Mouse (Mus musculus) liver, postnatal 0 days (tissue): ENCODE measurements at regions not wholly inside any gene's neighbourhood (a gene's known extent, or its start where the extent isn't known, plus 50 kb on each side); places are given as distances from the start of the nearest gene placed in this dataset.

Experiments
- ATAC-seq: fragments of 200-750 bp; cut with Nextera tagmentation; 2 replicates; pipeline ENCODE4 v1.8.0; 2017; ENCODE audit warnings: mild to moderate bottlenecking, moderate library complexity
- DNase-seq: peaks from one replicate; pipeline ENCODE4 v3.0.0-alpha.2; 2016
- H3K27ac ChIP-seq: fragments of 300-500 bp; sonication (generic); 2 replicates; pipeline ENCODE4 v1.5.1; 2014; ENCODE audit warnings: antibody characterized with exemption, moderate library complexity, mild to moderate bottlenecking, low read depth
- H3K27me3 ChIP-seq: fragments of 300-500 bp; sonication (generic); 2 replicates; pipeline ENCODE4 v1.6.1; 2014; ENCODE audit warnings: low read length, control low read depth, mixed read lengths; ENCODE audit not compliant: insufficient read depth
- H3K36me3 ChIP-seq: fragments of 300-500 bp; sonication (generic); replicated peaks from 2 replicates; pipeline ENCODE4 v1.6.1; 2014; ENCODE audit warnings: mild to moderate bottlenecking, control low read depth, low read length, moderate library complexity, mixed read lengths; ENCODE audit not compliant: insufficient read depth
- H3K4me1 ChIP-seq: fragments of 300-500 bp; sonication (generic); 2 replicates; pipeline ENCODE4 v1.6.1; 2014; ENCODE audit warnings: antibody characterized with exemption, mild to moderate bottlenecking, control low read depth; ENCODE audit not compliant: insufficient read depth
- H3K4me2 ChIP-seq: fragments of 300-500 bp; sonication (generic); 2 replicates; pipeline ENCODE4 v1.6.1; 2014; ENCODE audit warnings: low read depth, mild to moderate bottlenecking, low read length, moderate library complexity, mixed read lengths
- H3K4me3 ChIP-seq: fragments of 300-500 bp; sonication (generic); 2 replicates; pipeline ENCODE4 v1.5.1; 2014; ENCODE audit warnings: low read depth, low read length
- H3K9ac ChIP-seq: fragments of 300-500 bp; sonication (generic); replicated peaks from 2 replicates; pipeline ENCODE4 v1.6.1; 2014; ENCODE audit warnings: mild to moderate bottlenecking, moderate library complexity
- H3K9me3 ChIP-seq: fragments of 300-500 bp; sonication (generic); 2 replicates; pipeline ENCODE4 v1.6.1; 2016; ENCODE audit warnings: mild to moderate bottlenecking, control low read depth, low read length, mixed read lengths
- CTCF ChIP-seq: sonication (generic); IDR thresholded peaks from 2 replicates; pipeline ENCODE4 v1.5.1; 2016; ENCODE audit warnings: antibody characterized with exemption, low read depth
- EP300 ChIP-seq: IDR thresholded peaks from 2 replicates; pipeline ENCODE4 v1.6.1; 2016; ENCODE audit warnings: antibody characterized with exemption, low read depth, mild to moderate bottlenecking
- WGBS: fragments of 180-500 bp; shearing (Covaris S2); extraction: QIAGEN DNeasy Blood & Tissue Kit; methylation state at CpG from one replicate; pipeline ENCODE4 v1.1.7; 2014; ENCODE audit not compliant: insufficient replicate concordance; 5-methylcytosine and 5-hydroxymethylcytosine counted together

DNA sequence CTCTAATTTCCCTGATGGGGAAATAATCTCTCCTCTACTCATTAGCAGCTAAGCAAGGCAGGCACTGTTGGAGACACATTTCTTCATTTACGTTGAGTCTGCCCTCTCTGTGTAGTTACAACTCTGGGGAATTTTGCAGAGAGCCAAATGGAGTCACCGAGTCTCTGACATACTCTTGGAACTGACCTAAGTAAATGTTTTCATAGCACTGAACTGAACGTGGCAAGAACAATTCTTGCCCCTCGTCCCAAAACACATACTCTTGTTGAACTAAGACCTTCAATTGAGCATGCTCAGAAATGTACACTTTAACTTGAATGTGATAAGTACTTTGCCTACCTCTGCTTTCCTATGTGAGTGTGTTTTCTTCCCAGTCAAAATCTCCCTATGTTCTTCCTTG lies 114.5 kb downstream of the Dusp6 start:
- no peaks in the 10 kb centered on the region for H3K36me3 ChIP-seq
- TF ChIP-seq CTCF (no peak), EP300 (no peak)
- 69% methylated on average over 4 of the region's 4 CpGs for WGBS
- H3K27ac ChIP-seq: no peak overlapping the region
- H3K9me3 ChIP-seq: no peaks in the 10 kb centered on the region
- no peaks in the 10 kb centered on the region; the same call in 1 of the 2 replicates for H3K4me1 ChIP-seq
- no peak overlapping the region for H3K4me3 ChIP-seq
- no peaks in the 10 kb centered on the region for H3K27me3 ChIP-seq
- ATAC-seq: no peak
- no peak for DNase-seq
- no peak overlapping the region for H3K9ac ChIP-seq
- H3K4me2 ChIP-seq: no peak overlapping the region

DNA sequence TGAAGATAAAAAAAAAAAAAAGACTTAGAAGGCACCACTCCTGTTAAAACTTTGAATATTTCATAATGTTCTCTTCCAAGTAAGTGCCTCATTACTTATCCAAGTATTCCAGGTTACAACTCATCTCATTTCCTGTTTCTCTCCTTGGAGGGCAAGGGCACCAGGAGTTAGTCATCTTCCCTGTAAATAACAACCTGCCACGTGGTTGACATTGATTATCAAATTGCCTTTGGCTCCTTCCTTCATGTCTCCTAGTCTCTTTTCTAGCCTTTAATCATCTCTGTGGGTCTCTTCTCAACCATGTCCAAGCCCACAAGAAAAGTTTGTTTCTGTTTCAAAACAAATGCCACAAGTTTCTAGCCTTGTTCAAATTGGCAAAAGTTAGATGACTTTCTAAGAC lies 116.1 kb downstream of the Dusp6 start:
- 49% methylated on average over 1 of the region's 1 CpGs for WGBS
- no peak overlapping the region for H3K27ac ChIP-seq
- no peak for DNase-seq
- no peak overlapping the region for H3K4me2 ChIP-seq
- H3K9me3 ChIP-seq: no peaks in the 10 kb centered on the region
- no peaks in the 10 kb centered on the region; the same call in none of the 2 replicates for H3K4me1 ChIP-seq
- no peaks in the 10 kb centered on the region for H3K27me3 ChIP-seq
- no peak overlapping the region for H3K9ac ChIP-seq
- ATAC-seq: no peak
- TF ChIP-seq EP300: no peak
- TF ChIP-seq CTCF: no peak
- no peak overlapping the region for H3K4me3 ChIP-seq
- no peaks in the 10 kb centered on the region for H3K36me3 ChIP-seq

GRCm38 (mm10) chr10:99380170-99380569 lies 117.1 kb downstream of the Dusp6 start:
- no peak overlapping the region for H3K4me2 ChIP-seq
- 57% methylated on average over 4 of the region's 4 CpGs for WGBS
- TF ChIP-seq CTCF (no peak), EP300 (no peak)
- no peak overlapping the region for H3K9ac ChIP-seq
- DNase-seq (no peak), ATAC-seq (no peak)
- no peaks in the 10 kb centered on the region for H3K27me3 ChIP-seq
- no peaks in the 10 kb centered on the region for H3K9me3 ChIP-seq
- H3K4me3 ChIP-seq: no peak overlapping the region
- H3K36me3 ChIP-seq: no peaks in the 10 kb centered on the region
- H3K4me1 ChIP-seq: no peaks in the 10 kb centered on the region; the same call in none of the 2 replicates
- H3K27ac ChIP-seq: no peak overlapping the region

DNA sequence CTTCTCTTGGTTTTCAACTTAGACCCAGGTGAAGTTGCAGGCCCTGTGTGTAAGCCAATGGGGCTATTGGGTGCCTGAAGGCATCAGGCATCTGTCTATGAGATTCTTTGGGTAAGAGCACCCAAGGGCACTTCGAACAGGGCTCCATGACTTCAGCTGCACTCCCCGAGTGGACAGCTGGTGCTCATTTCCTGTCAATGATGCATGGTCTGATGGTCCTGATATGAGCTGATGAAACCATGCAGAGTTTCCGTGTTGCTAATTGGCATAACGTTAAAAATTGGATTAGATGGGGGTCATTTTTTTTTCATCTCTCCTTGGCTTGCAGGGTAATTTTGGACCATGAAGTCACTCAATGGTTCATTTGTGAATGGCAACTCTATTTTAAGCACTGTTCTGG lies 120.0 kb downstream of the Dusp6 start:
- H3K9ac ChIP-seq: no peak overlapping the region
- no peak for ATAC-seq
- DNase-seq: no peak
- TF ChIP-seq CTCF (no peak), EP300 (no peak)
- no peaks in the 10 kb centered on the region for H3K9me3 ChIP-seq
- H3K27me3 ChIP-seq: no peaks in the 10 kb centered on the region
- H3K4me2 ChIP-seq: no peak overlapping the region
- no peaks in the 10 kb centered on the region; the same call in none of the 2 replicates for H3K4me1 ChIP-seq
- H3K4me3 ChIP-seq: no peak overlapping the region
- no peaks in the 10 kb centered on the region for H3K36me3 ChIP-seq
- 31% methylated on average over 4 of the region's 4 CpGs for WGBS
- no peak overlapping the region for H3K27ac ChIP-seq

GRCm38 (mm10) chr10:99384366-99384765 lies 121.3 kb downstream of the Dusp6 start:
- Histone ChIP-seq H3K36me3 (no peaks in the 10 kb centered on the region), H3K9ac (no peak overlapping the region), H3K4me3 (no peak overlapping the region), H3K27ac (no peak overlapping the region), H3K9me3 (no peaks in the 10 kb centered on the region), H3K4me1 (no peaks in the 10 kb centered on the region; the same call in none of the 2 replicates), H3K4me2 (no peak overlapping the region), H3K27me3 (no peaks in the 10 kb centered on the region)
- no peak for DNase-seq
- 81% methylated on average over 6 of the region's 6 CpGs for WGBS
- no peak for TF ChIP-seq CTCF
- TF ChIP-seq EP300: no peak
- ATAC-seq: no peak

DNA sequence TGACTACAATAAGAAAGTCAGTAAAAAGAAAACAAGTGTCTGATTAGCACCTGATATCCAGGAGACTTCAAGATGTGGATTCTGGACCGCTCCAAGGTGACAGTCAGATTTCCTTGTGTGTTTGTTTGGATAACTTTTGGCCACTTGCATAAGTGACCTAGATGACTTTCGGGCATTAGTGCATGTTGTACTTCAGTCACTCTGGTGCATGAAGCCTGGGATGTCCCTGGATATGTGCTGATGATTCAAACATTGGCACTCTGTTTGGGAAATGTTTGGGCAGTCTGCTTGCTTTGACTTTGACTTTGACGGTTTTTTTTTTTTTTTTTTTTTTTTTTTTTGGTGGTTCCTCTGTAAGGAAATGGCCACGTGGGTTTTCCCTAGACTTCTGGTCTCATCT lies 121.8 kb downstream of the Dusp6 start:
- ATAC-seq: no peak
- Histone ChIP-seq H3K4me2 (no peak overlapping the region), H3K36me3 (no peaks in the 10 kb centered on the region), H3K9ac (no peak overlapping the region), H3K4me3 (no peak overlapping the region), H3K4me1 (no peaks in the 10 kb centered on the region; the same call in none of the 2 replicates), H3K9me3 (no peaks in the 10 kb centered on the region), H3K27me3 (no peaks in the 10 kb centered on the region), H3K27ac (no peak overlapping the region)
- TF ChIP-seq CTCF (no peak), EP300 (no peak)
- WGBS: 54% methylated on average over 3 of the region's 4 CpGs
- DNase-seq: no peak

GRCm38 (mm10) chr10:99385854-99386253 lies 122.8 kb downstream of the Dusp6 start:
- Histone ChIP-seq H3K27ac (no peak overlapping the region), H3K4me1 (no peaks in the 10 kb centered on the region; the same call in 1 of the 2 replicates), H3K36me3 (no peaks in the 10 kb centered on the region), H3K9me3 (no peaks in the 10 kb centered on the region), H3K4me2 (no peak overlapping the region), H3K9ac (no peak overlapping the region), H3K4me3 (no peak overlapping the region), H3K27me3 (no peaks in the 10 kb centered on the region)
- no peak for TF ChIP-seq CTCF
- TF ChIP-seq EP300: no peak
- DNase-seq (no peak), ATAC-seq (no peak)
- WGBS: 42% methylated on average over 6 of the region's 6 CpGs
